Mouse (Mus musculus) adrenal gland, adult 10 weeks (tissue): ENCODE measurements around the gene Perm1. TPM values are rescaled to one million over a fixed set of nuclear protein-coding genes. Genes with fewer than 3 reads are reported as not detected.

Experiments
- polyA plus RNA-seq: library from polyadenylated mRNA; stranded (reverse); fragments of 350-450 nt; fragmentation: Illumina TruSeq; extraction: RNeasy Lipid Tissue Mini Kit (QIAGEN cat#74804); gene quantifications from one replicate; pipeline ENCODE4 v1.2.3, GENCODE M21; 2014; ENCODE audit warnings: low read depth, low replicate concordance

Gene Perm1
- polyA plus RNA-seq, result 1.1 TPM

DNA sequence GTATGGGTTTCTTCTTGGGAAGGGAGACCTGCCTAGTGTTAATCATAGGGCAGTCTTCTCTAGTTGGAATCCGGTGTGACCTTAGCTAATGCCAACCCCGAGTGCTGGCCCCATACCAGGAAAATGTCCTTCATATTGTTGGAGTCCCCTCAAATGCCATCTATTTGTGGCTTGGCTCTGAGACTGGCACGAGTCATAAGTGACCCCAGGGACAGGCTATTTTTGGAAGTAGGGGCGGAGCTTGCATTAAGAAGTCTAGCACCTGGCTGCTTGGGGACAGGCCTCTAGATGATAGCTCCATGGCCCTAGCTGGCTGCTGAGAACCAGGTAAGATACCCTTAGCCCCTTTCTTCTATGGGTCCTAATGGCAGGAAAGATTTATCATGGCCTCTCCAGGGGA, at the start of gene Perm1:
Perm1 (plus strand) TSS at position 220 of the 400 bp plus-strand sequence.

DNA sequence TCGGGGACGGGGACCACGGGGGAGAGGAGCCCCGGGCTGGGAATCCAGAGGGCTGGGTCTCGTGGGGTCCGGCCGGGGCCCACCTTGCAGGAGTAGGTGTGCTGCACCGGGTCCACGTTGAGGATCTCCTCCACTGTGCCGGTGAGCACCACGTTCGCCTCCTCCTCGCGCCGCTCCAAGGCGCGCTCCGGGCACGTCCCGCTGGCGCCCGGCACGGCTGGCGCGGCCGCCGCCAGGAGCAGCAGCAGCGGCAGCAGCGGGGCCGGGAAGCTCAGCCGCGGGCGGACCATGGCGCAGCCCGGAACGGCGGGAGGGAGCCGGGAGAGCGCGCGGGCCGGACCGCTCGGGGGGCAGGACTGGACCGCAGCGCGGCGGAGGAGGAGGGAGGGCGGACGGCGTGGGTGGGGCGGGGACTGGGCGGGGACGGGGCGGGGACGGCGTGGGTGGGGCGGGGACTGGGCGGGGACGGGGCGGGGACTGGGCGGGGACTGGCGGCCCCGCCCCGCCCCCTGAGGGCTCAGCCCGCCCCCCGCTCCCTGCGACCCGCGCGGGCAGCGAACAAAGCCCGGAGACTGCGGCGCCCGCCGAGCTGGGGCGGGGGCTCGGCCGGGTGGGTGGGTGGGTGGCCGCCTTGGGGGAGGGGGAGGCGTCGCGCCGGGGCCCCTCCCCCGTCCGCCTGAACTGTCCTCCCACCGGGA, 18.4 kb upstream of the Perm1 start, which contains the start of gene Agrn:
Agrn (minus strand) TSS at position 358 of the 698 bp plus-strand sequence.

DNA sequence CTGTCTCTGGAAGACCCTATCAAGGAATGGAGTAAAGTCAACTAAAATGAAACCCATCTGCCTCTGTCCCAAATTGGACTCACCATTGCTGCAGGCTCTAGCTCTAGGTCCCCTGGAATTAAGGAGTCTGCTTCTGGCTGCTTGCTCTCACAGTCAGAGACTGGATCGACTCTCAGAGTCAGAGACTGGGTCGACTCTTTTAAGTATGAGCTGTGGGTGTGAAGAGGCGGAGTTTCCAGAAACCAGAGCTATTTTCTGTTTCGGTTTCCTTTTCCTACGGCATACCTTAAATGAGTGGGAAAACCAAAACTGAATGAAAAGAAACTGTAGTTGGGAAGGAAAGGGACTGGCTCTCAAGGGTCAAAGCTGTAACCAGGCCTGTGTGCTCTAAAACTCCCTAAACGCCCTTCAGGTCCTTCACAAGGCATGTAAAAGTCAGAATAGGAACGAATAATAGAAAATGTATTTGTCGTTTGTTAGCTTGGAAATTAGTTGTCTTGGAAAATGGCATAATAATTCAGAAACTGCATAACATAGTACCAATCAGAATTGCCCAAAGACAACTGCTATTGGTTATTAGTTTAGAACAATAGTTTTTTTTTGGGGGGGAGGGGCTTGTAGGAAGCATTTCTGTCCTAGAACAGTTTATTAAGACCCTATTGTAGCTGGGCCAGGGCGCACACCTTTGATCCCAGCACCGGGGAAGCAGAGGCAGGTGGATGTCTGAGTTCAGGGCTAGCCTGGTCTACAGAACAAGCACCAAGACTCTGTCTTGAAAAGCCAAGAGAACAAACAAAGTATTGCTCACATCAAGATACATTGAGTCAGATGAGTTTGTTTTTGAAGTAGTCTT, 14.8 kb upstream of the Perm1 start, which contains the start of gene Isg15:
Isg15 (minus strand) TSS at position 196 of the 853 bp plus-strand sequence.

GRCm38 (mm10) chr4:156203001-156203412, 12.7 kb upstream of the Perm1 start, which contains the start of gene AW011738:
Gene AW011738 (plus strand): TSS chr4:156203304.

DNA sequence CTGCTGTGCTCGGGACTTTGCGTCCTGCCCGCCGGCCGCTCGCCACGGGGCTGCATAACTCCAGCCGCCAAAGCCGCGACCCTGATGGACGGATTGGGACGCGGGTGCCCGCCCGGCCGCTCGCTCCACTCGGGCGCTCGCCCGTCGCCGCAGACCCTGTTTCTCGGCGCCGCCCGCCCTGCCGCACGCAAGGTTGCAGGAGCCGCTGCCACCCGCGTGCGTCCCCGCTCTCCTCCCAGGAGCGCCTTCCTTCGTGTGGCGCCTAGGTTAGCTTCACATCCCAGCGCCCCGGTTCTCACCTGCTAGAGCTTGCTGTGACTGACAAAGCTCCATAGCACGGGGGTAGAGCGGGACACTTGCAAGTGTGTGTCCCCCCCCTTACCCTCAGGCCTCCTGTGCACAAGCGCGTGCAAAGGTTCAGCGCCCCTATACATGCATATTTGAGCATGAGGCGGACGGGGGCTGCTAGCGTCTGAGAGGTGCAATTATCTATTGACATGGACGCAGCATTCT, 19.1 kb downstream of the Perm1 start, which contains the start of gene Plekhn1:
Plekhn1 (minus strand) TSS at position 157 of the 513 bp plus-strand sequence.

DNA sequence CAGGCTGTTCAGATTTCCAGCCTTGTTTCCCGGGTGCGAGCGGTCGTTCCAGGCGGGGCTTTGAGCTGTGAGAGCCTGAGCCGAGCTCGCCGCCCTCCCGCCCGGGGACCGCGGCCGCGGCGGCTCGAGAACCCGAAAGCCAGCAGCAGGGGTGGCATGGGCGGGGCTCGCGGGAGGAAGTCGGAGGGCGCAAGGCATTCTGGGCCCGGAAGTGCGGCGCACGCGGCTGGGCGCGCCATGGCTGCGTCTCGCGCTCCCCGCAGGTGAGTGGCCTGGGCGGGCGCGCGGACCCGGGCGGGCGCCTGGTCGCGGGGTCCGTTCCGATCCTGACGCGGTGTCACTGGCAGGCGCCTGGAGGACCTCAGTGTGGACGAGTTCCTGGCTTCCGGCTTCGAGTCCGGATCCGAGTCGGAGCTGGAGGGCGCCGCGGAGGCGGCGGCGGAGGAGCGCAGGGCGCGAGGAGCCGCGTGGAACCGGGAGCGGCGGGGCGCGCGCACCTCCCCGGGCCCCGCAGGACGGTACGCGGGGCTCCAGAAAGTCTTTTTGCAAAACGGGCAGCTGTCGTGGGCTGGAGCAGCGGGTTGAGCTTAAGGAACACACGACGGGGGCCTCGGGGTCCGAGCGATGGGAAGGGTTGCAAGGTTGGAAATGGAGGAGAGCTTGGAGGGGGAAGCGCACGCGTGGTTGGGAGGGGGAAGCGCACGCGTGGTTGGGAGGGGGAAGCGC, 20.3 kb downstream of the Perm1 start, which contains the start of gene Noc2l:
Noc2l (plus strand) TSS at position 203 of the 726 bp plus-strand sequence.

GRCm38 (mm10) chr4:156255078-156255839, 39.6 kb downstream of the Perm1 start, which contains the start of gene Samd11:
Gene Samd11 (minus strand): TSS chr4:156255657.

Other genes with a start within 250 kb of the Perm1 start
- gene B3galt6, start 223.2 kb upstream of the Perm1 start, polyA plus RNA-seq, result 7.2 TPM
- gene Sdf4, start 223.0 kb upstream of the Perm1 start, polyA plus RNA-seq, result 205 TPM
- not detected for gene Tnfrsf4, start 202.0 kb upstream of the Perm1 start, polyA plus RNA-seq
- not detected for gene Tnfrsf18, start 189.7 kb upstream of the Perm1 start, polyA plus RNA-seq
- not detected for gene Ttll10, start 156.5 kb upstream of the Perm1 start, polyA plus RNA-seq
- 2.3 TPM for gene 9430015G10Rik, start 105.9 kb upstream of the Perm1 start, polyA plus RNA-seq
- not detected for gene Rnf223, start 85.4 kb upstream of the Perm1 start, polyA plus RNA-seq
- gene Agrn, start 18.4 kb upstream of the Perm1 start, polyA plus RNA-seq, result 7.5 TPM
- gene Isg15, start 15.1 kb upstream of the Perm1 start, polyA plus RNA-seq, result not detected
- gene AW011738, start 12.6 kb upstream of the Perm1 start, polyA plus RNA-seq, result 0.41 TPM
- gene Plekhn1, start 19.0 kb downstream of the Perm1 start, polyA plus RNA-seq, result 1.8 TPM
- gene Noc2l, start 20.1 kb downstream of the Perm1 start, polyA plus RNA-seq, result 6.1 TPM
- gene Samd11, start 39.8 kb downstream of the Perm1 start, polyA plus RNA-seq, result not detected
- not detected for gene Vmn2r-ps159, start 115.2 kb downstream of the Perm1 start, polyA plus RNA-seq